ENCODE assay signal across 10 mouse cellular contexts in the genomic region with DNA sequence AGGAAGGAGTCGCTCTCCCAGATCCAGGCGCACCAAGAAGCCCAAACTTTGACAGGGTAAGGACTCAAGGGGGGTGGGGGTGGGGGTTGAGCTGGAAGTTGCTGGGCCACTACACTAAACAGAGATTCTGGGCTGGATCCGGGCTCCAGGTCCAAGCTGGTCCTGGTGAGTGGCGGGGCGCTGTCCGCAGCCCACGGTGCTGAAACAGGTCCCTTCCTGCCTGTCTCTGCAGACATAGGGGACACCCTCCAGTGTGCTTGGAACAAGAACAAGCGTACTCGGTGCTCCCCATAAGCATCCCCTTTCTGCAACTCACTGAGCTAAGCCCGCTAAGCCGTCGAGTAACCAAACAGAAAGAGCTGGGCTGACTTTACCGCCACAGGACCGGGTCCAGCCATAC. TPM values are rescaled to one million over a fixed set of nuclear protein-coding genes. Genes with fewer than 3 reads are reported as not detected.
A peak's percentile ranks its signal among the peaks of the same experiment; 100 is the strongest.
DNase-seq lines count a peak whose midpoint lies in the region; ATAC-seq and TF ChIP-seq lines count a peak whose summit lies in the region.
"Had no signal": no experiment of that assay in that cellular context is flagged by ENCODE, and none has a peak within 500 bp of the region (broad histone marks: within the 10 kb centered on the region; RNA-seq: fewer than 3 reads in every experiment).

No protein-coding gene starts in this region.

- H3K9ac ChIP-seq in lung, embryonic 14.5 days, result no peak overlapping the region

- no peaks in the 10 kb centered on the region for H3K27me3 ChIP-seq in lung, embryonic 14.5 days (ENCODE audit: insufficient read depth, low read length)
- H3K27me3 ChIP-seq in splenic B cell, adult 2 months (ENCODE audit: control insufficient read depth, insufficient read depth, low read length, poor library complexity, severe bottlenecking), result no peaks in the 10 kb centered on the region

- H3K4me1 ChIP-seq in lung, embryonic 14.5 days (ENCODE audit: insufficient read depth), result no peaks in the 10 kb centered on the region
- H3K4me1 ChIP-seq: megakaryocyte, embryonic 14.5 days had no signal

- WGBS in lung, embryonic 14.5 days, result 4% methylated on average over 14 of the region's 14 CpGs

- intact Hi-C loops in left cerebral cortex, postnatal 25 days (cut with DNase I), result no loop called here

- no peak for TF ChIP-seq CTCF in lung, embryonic 14.5 days (IDR thresholded peaks at IDR 0.05; ENCODE audit: low read depth)

- H3K9me3 ChIP-seq in lung, embryonic 14.5 days (ENCODE audit: low read depth, low read length), result no peaks in the 10 kb centered on the region

- no peak overlapping the region for H3K27ac ChIP-seq in lung, embryonic 14.5 days (ENCODE audit: low read depth)

- peak; percentile 83 for ATAC-seq in common myeloid progenitor, adult 5-6 weeks (replicated peaks; ENCODE audit: low read depth, poor library complexity, severe bottlenecking)
- ATAC-seq in hematopoietic stem cell, adult 5-6 weeks (replicated peaks in 1 of 2; ENCODE audit: insufficient read depth in 1 of 2, low FRiP score in 2 of 2, low TSS enrichment in 1 of 2, low read depth in 1 of 2, poor library complexity in 2 of 2, severe bottlenecking in 2 of 2), result peak; percentile 59 to 69; a peak in 3 of 4 replicates
- ATAC-seq in lung, embryonic 14.5 days (ENCODE audit: insufficient read depth), result no peak; the same call in 1 of the 2 replicates

- peak; percentile 23 to 46 for DNase-seq in cerebellum, postnatal 10 days
- DNase-seq in cerebellum, adult 9-11 months, result no peak
- peak; percentile 20 for DNase-seq in 3T3-L1 (ENCODE audit: low read depth, low spot score)
- peak; percentile 85 for DNase-seq in lung, embryonic 14.5 days
- peak; percentile 18 for DNase-seq in splenic B cell, adult 2 months (ENCODE audit: low read depth, low spot score)
- DNase-seq in left cerebral cortex, postnatal 25 days (ENCODE audit: low spot score in 2 of 2), result no peak

- H3K36me3 ChIP-seq in lung, embryonic 14.5 days (ENCODE audit: insufficient read depth), result no peaks in the 10 kb centered on the region
- H3K36me3 ChIP-seq in splenic B cell, adult 2 months (ENCODE audit: control insufficient read depth, insufficient read depth, low read length, poor library complexity, severe bottlenecking), result no peaks in the 10 kb centered on the region

- no peak overlapping the region for H3K4me3 ChIP-seq in lung, embryonic 14.5 days (ENCODE audit: low read depth, low read length)
- H3K4me3 ChIP-seq: erythroblast, embryonic 14.5 days; megakaryocyte, embryonic 14.5 days had no signal

- no peak overlapping the region for H3K4me2 ChIP-seq in lung, embryonic 14.5 days

RNA-seq across cellular contexts. Expression of gene Cnga3, which starts 4.2 kb away (rescaled TPM):
- total RNA-seq in common myeloid progenitor, adult 5-6 weeks (2017), result not detected in 2 replicates
- total RNA-seq in hematopoietic stem cell, adult 5-6 weeks (2017), result not detected in 2 replicates
- polyA plus RNA-seq in lung, embryonic 14.5 days (2014; fragmentation: Nextera tagmentation; extraction: Ambion mirVana), result not detected in 2 replicates
- total RNA-seq in left cerebral cortex, postnatal 25 days (2021), result not detected
- polyA plus RNA-seq: erythroblast, embryonic 14.5 days had no signal

Comparison
In these comparisons a context has a peak if more than half of its experiments do, and no peak if none do; other contexts are left out.
1. DNase-seq: peak in cerebellum, postnatal 10 days (2 of 2), 3T3-L1 (single experiment), lung, embryonic 14.5 days (single experiment) and splenic B cell, adult 2 months (single experiment); none in cerebellum, adult 9-11 months (single experiment) and left cerebral cortex, postnatal 25 days (0 of 2).